Mouse (Mus musculus) testis, adult 2 months (tissue): ENCODE results near the gene Zranb1. TPM values are rescaled to one million over a fixed set of nuclear protein-coding genes. Genes with fewer than 3 reads are reported as not detected.

Source experiments
- H3K27ac ChIP-seq: fragments of 200-500 bp; 2 replicates; pipeline ENCODE4 v1.5.1; 2012; ENCODE audit warnings: low read depth, low read length; ENCODE audit not compliant: control insufficient read depth, insufficient read depth
- H3K27me3 ChIP-seq: fragments of 200-500 bp; 2 replicates; pipeline ENCODE4 v1.6.1; 2012; ENCODE audit warnings: mild to moderate bottlenecking, low read length, moderate library complexity; ENCODE audit not compliant: control insufficient read depth, insufficient read depth
- H3K36me3 ChIP-seq: fragments of 200-500 bp; 2 replicates; pipeline ENCODE4 v1.6.1; 2012; ENCODE audit warnings: mild to moderate bottlenecking, low read length; ENCODE audit not compliant: control insufficient read depth, insufficient read depth
- H3K4me1 ChIP-seq: fragments of 200-500 bp; 2 replicates; pipeline ENCODE4 v1.6.1; 2012; ENCODE audit warnings: low read length; ENCODE audit not compliant: control insufficient read depth, insufficient read depth
- H3K4me3 ChIP-seq: fragments of 200-500 bp; 2 replicates; pipeline ENCODE4 v1.5.1; 2012; ENCODE audit warnings: low read depth, mild to moderate bottlenecking, low read length, moderate library complexity, mixed read lengths; ENCODE audit not compliant: control insufficient read depth
- CTCF ChIP-seq: fragments of 200-500 bp; IDR thresholded peaks from 2 replicates; pipeline ENCODE4 v1.5.1; 2012; ENCODE audit warnings: low read depth, mild to moderate bottlenecking, inconsistent platforms, low read length, moderate library complexity; ENCODE audit not compliant: control insufficient read depth, insufficient read depth, insufficient replicate concordance
- POLR2A ChIP-seq: fragments of 200-500 bp; IDR thresholded peaks from 2 replicates; pipeline ENCODE4 v1.6.1; 2012; ENCODE audit warnings: low read depth, mild to moderate bottlenecking, inconsistent platforms, low read length, moderate library complexity; ENCODE audit not compliant: control insufficient read depth
- polyA plus RNA-seq: library from polyadenylated mRNA; depleted of rRNA; stranded (reverse); fragments of >200 nt; gene quantifications from 2 replicates; pipeline ENCODE4 v1.2.3, GENCODE M21; 2012

The Zranb1 gene
- polyA plus RNA-seq, 1 experiment: 38.7 TPM

GRCm38 (mm10) chr7:132964395-132964794 lies 33.5 kb downstream of the Zranb1 start:
- Histone ChIP-seq H3K4me1 (no peaks in the 10 kb centered on the region), H3K27ac (no peak overlapping the region), H3K27me3 (no peaks in the 10 kb centered on the region), H3K4me3 (no peak overlapping the region), H3K36me3 (peaks cover 1% of the 10 kb centered on the region; the same call in 1 of the 2 replicates)
- TF ChIP-seq CTCF (no peak), POLR2A (no peak)

- H3K4me1 ChIP-seq: no peaks in the 10 kb centered on the region
- H3K36me3 ChIP-seq: peaks cover 1% of the 10 kb centered on the region; the same call in 1 of the 2 replicates
- no peak for TF ChIP-seq POLR2A
- TF ChIP-seq CTCF: no peak
- H3K4me3 ChIP-seq: no peak overlapping the region
- H3K27ac ChIP-seq: no peak overlapping the region
- no peaks in the 10 kb centered on the region for H3K27me3 ChIP-seq
Observed at GRCm38 (mm10) chr7:132965707-132966106, 34.8 kb downstream of the Zranb1 start.

GRCm38 (mm10) chr7:132972079-132972478 lies 41.1 kb downstream of the Zranb1 start:
- TF ChIP-seq POLR2A (no peak), CTCF (no peak)
- Histone ChIP-seq H3K27ac (no peak overlapping the region), H3K4me3 (no peak overlapping the region), H3K4me1 (no peaks in the 10 kb centered on the region), H3K36me3 (peaks cover 1% of the 10 kb centered on the region), H3K27me3 (no peaks in the 10 kb centered on the region)

GRCm38 (mm10) chr7:132976079-132976478 lies 45.1 kb downstream of the Zranb1 start:
- TF ChIP-seq POLR2A: no peak
- TF ChIP-seq CTCF: no peak
- Histone ChIP-seq H3K36me3 (no peaks in the 10 kb centered on the region; the same call in 1 of the 2 replicates), H3K27me3 (no peaks in the 10 kb centered on the region), H3K4me3 (no peak overlapping the region), H3K4me1 (no peaks in the 10 kb centered on the region), H3K27ac (no peak overlapping the region)

- no peak overlapping the region for H3K27ac ChIP-seq
- no peak overlapping the region for H3K4me3 ChIP-seq
- no peaks in the 10 kb centered on the region for H3K27me3 ChIP-seq
- peaks cover 1% of the 10 kb centered on the region for H3K36me3 ChIP-seq
- TF ChIP-seq CTCF (no peak), POLR2A (no peak)
- H3K4me1 ChIP-seq: no peaks in the 10 kb centered on the region
Observed at GRCm38 (mm10) chr7:132977981-132978380, 47.0 kb downstream of the Zranb1 start.

GRCm38 (mm10) chr7:132982639-132983038 lies 51.7 kb downstream of the Zranb1 start:
- no peak for TF ChIP-seq POLR2A
- H3K36me3 ChIP-seq: peaks cover 1% of the 10 kb centered on the region
- no peaks in the 10 kb centered on the region for H3K4me1 ChIP-seq
- H3K27me3 ChIP-seq: no peaks in the 10 kb centered on the region
- no peak overlapping the region for H3K4me3 ChIP-seq
- H3K27ac ChIP-seq: no peak overlapping the region

GRCm38 (mm10) chr7:132989839-132990238 lies 58.9 kb downstream of the Zranb1 start:
- H3K4me1 ChIP-seq: peaks cover 3% of the 10 kb centered on the region; the same call in 1 of the 2 replicates
- TF ChIP-seq CTCF (no peak), POLR2A (no peak)

GRCm38 (mm10) chr7:132991240-132991900 lies 60.4 kb downstream of the Zranb1 start:
- no peak overlapping the region for H3K4me3 ChIP-seq
- no peaks in the 10 kb centered on the region; the same call in none of the 2 replicates for H3K36me3 ChIP-seq
- H3K27ac ChIP-seq: no peak overlapping the region
- no peaks in the 10 kb centered on the region for H3K27me3 ChIP-seq
- no peak for TF ChIP-seq POLR2A
- no peak for TF ChIP-seq CTCF
- H3K4me1 ChIP-seq: peaks cover 3% of the 10 kb centered on the region; the same call in 1 of the 2 replicates

More at GRCm38 (mm10) chr7:132989839-132990238, 58.9 kb downstream of the Zranb1 start:
- Histone ChIP-seq H3K4me3 (no peak overlapping the region), H3K27me3 (no peaks in the 10 kb centered on the region), H3K36me3 (no peaks in the 10 kb centered on the region; the same call in 1 of the 2 replicates), H3K27ac (no peak overlapping the region)
